Mouse (Mus musculus): ENCODE data around the gene Mfsd4a. TPM values are rescaled to one million over a fixed set of nuclear protein-coding genes. Genes with fewer than 3 reads are reported as not detected.

Mfsd4a gene
- polyA plus RNA-seq, 1 experiment = 14.0 TPM

GRCm38 (mm10) chr1:132101953-132102697 lies 34.3 kb upstream of the Mfsd4a start:
- Histone ChIP-seq H3K27ac (ENCODE audit: insufficient read depth, low read depth, low read length) (no peak overlapping the region), H3K4me3 (ENCODE audit: low read depth, low read length) (no peak overlapping the region), H3K27me3 (ENCODE audit: control insufficient read depth, insufficient read depth, low read length) (no peaks in the 10 kb centered on the region), H3K36me3 (ENCODE audit: control insufficient read depth, insufficient read depth, low read length) (no peaks in the 10 kb centered on the region), H3K4me1 (ENCODE audit: control insufficient read depth, insufficient read depth, insufficient read length, low read length) (no peaks in the 10 kb centered on the region; the same call in 1 of the 2 replicates)
- TF ChIP-seq CTCF (IDR thresholded peaks at IDR 0.05; ENCODE audit: extremely low read depth, insufficient read length, insufficient replicate concordance, low read depth, low read length) (no peak), POLR2A (IDR thresholded peaks at IDR 0.05; ENCODE audit: low read depth, low read length) (no peak)
- WGBS = 63% methylated on average over 6 of the region's 6 CpGs

GRCm38 (mm10) chr1:132099775-132100174 lies 31.9 kb upstream of the Mfsd4a start:
- H3K36me3 ChIP-seq (ENCODE audit: control insufficient read depth, insufficient read depth, low read length) = no peaks in the 10 kb centered on the region
- no peak overlapping the region for H3K4me3 ChIP-seq (ENCODE audit: low read depth, low read length)
- H3K4me1 ChIP-seq (ENCODE audit: control insufficient read depth, insufficient read depth, insufficient read length, low read length) = peaks cover 5% of the 10 kb centered on the region; the same call in 1 of the 2 replicates
- WGBS = 71% methylated on average over 4 of the region's 4 CpGs
- H3K27ac ChIP-seq (ENCODE audit: insufficient read depth, low read depth, low read length) = no peak overlapping the region
- TF ChIP-seq CTCF (IDR thresholded peaks at IDR 0.05; ENCODE audit: extremely low read depth, insufficient read length, insufficient replicate concordance, low read depth, low read length) (no peak), POLR2A (IDR thresholded peaks at IDR 0.05; ENCODE audit: low read depth, low read length) (no peak)
- no peaks in the 10 kb centered on the region for H3K27me3 ChIP-seq (ENCODE audit: control insufficient read depth, insufficient read depth, low read length)

- Histone ChIP-seq H3K27me3 (ENCODE audit: control insufficient read depth, insufficient read depth, low read length) (no peaks in the 10 kb centered on the region), H3K27ac (ENCODE audit: insufficient read depth, low read depth, low read length) (no peak overlapping the region), H3K4me1 (ENCODE audit: control insufficient read depth, insufficient read depth, insufficient read length, low read length) (peaks cover 5% of the 10 kb centered on the region; the same call in 1 of the 2 replicates), H3K4me3 (ENCODE audit: low read depth, low read length) (no peak overlapping the region), H3K36me3 (ENCODE audit: control insufficient read depth, insufficient read depth, low read length) (no peaks in the 10 kb centered on the region)
- WGBS = 56% methylated on average over 4 of the region's 4 CpGs
- TF ChIP-seq POLR2A (IDR thresholded peaks at IDR 0.05; ENCODE audit: low read depth, low read length) (no peak), CTCF (IDR thresholded peaks at IDR 0.05; ENCODE audit: extremely low read depth, insufficient read length, insufficient replicate concordance, low read depth, low read length) (no peak)
These were observed 31.2 kb upstream of the Mfsd4a start for GRCm38 (mm10) chr1:132099016-132099415.

GRCm38 (mm10) chr1:132098076-132098475 lies 30.2 kb upstream of the Mfsd4a start:
- H3K27me3 ChIP-seq (ENCODE audit: control insufficient read depth, insufficient read depth, low read length) = no peaks in the 10 kb centered on the region
- peaks cover 5% of the 10 kb centered on the region; the same call in 1 of the 2 replicates for H3K4me1 ChIP-seq (ENCODE audit: control insufficient read depth, insufficient read depth, insufficient read length, low read length)
- H3K4me3 ChIP-seq (ENCODE audit: low read depth, low read length) = no peak overlapping the region
- TF ChIP-seq POLR2A (IDR thresholded peaks at IDR 0.05; ENCODE audit: low read depth, low read length) (no peak), CTCF (IDR thresholded peaks at IDR 0.05; ENCODE audit: extremely low read depth, insufficient read length, insufficient replicate concordance, low read depth, low read length) (no peak)
- no peaks in the 10 kb centered on the region for H3K36me3 ChIP-seq (ENCODE audit: control insufficient read depth, insufficient read depth, low read length)
- no peak overlapping the region for H3K27ac ChIP-seq (ENCODE audit: insufficient read depth, low read depth, low read length)
- 28% methylated on average over 1 of the region's 1 CpGs for WGBS

- 26% methylated on average over 11 of the region's 11 CpGs for WGBS
- no peaks in the 10 kb centered on the region for H3K27me3 ChIP-seq (ENCODE audit: control insufficient read depth, insufficient read depth, low read length)
- no peaks in the 10 kb centered on the region for H3K36me3 ChIP-seq (ENCODE audit: control insufficient read depth, insufficient read depth, low read length)
- no peak overlapping the region for H3K4me3 ChIP-seq (ENCODE audit: low read depth, low read length)
- no peak overlapping the region for H3K27ac ChIP-seq (ENCODE audit: insufficient read depth, low read depth, low read length)
- TF ChIP-seq CTCF (IDR thresholded peaks at IDR 0.05; ENCODE audit: extremely low read depth, insufficient read length, insufficient replicate concordance, low read depth, low read length) (no peak), POLR2A (IDR thresholded peaks at IDR 0.05; ENCODE audit: low read depth, low read length) (no peak)
- H3K4me1 ChIP-seq (ENCODE audit: control insufficient read depth, insufficient read depth, insufficient read length, low read length) = peaks cover 6% of the 10 kb centered on the region; the same call in 1 of the 2 replicates
These were observed 27.6 kb upstream of the Mfsd4a start for GRCm38 (mm10) chr1:132095356-132096004.

GRCm38 (mm10) chr1:132093269-132093668 lies 25.4 kb upstream of the Mfsd4a start:
- Histone ChIP-seq H3K36me3 (ENCODE audit: control insufficient read depth, insufficient read depth, low read length) (no peaks in the 10 kb centered on the region), H3K4me3 (ENCODE audit: low read depth, low read length) (no peak overlapping the region), H3K27me3 (ENCODE audit: control insufficient read depth, insufficient read depth, low read length) (no peaks in the 10 kb centered on the region), H3K4me1 (ENCODE audit: control insufficient read depth, insufficient read depth, insufficient read length, low read length) (peaks cover 7% of the 10 kb centered on the region; the same call in 1 of the 2 replicates), H3K27ac (ENCODE audit: insufficient read depth, low read depth, low read length) (no peak overlapping the region)
- WGBS = 98% methylated on average over 4 of the region's 4 CpGs
- no peak for TF ChIP-seq CTCF (IDR thresholded peaks at IDR 0.05; ENCODE audit: extremely low read depth, insufficient read length, insufficient replicate concordance, low read depth, low read length)
- no peak for TF ChIP-seq POLR2A (IDR thresholded peaks at IDR 0.05; ENCODE audit: low read depth, low read length)

GRCm38 (mm10) chr1:132090266-132090665 lies 22.4 kb upstream of the Mfsd4a start:
- H3K27me3 ChIP-seq (ENCODE audit: control insufficient read depth, insufficient read depth, low read length) = no peaks in the 10 kb centered on the region
- no peak for TF ChIP-seq POLR2A (IDR thresholded peaks at IDR 0.05; ENCODE audit: low read depth, low read length)
- no peak for TF ChIP-seq CTCF (IDR thresholded peaks at IDR 0.05; ENCODE audit: extremely low read depth, insufficient read length, insufficient replicate concordance, low read depth, low read length)
- H3K27ac ChIP-seq (ENCODE audit: insufficient read depth, low read depth, low read length) = no peak overlapping the region
- no peaks in the 10 kb centered on the region for H3K36me3 ChIP-seq (ENCODE audit: control insufficient read depth, insufficient read depth, low read length)
- H3K4me1 ChIP-seq (ENCODE audit: control insufficient read depth, insufficient read depth, insufficient read length, low read length) = peaks cover 4% of the 10 kb centered on the region; the same call in 1 of the 2 replicates
- no peak overlapping the region for H3K4me3 ChIP-seq (ENCODE audit: low read depth, low read length)
- WGBS = 82% methylated on average over 4 of the region's 4 CpGs
